Mouse (Mus musculus): Measurements from ENCODE around the gene Stt3b. TPM values are rescaled to one million over a fixed set of nuclear protein-coding genes. Genes with fewer than 3 reads are reported as not detected.
A peak's percentile ranks its signal among the peaks of the same experiment; 100 is the strongest.

Stt3b gene
- polyA plus RNA-seq, 1 experiment from 2014 or later = 83.6 TPM

DNA sequence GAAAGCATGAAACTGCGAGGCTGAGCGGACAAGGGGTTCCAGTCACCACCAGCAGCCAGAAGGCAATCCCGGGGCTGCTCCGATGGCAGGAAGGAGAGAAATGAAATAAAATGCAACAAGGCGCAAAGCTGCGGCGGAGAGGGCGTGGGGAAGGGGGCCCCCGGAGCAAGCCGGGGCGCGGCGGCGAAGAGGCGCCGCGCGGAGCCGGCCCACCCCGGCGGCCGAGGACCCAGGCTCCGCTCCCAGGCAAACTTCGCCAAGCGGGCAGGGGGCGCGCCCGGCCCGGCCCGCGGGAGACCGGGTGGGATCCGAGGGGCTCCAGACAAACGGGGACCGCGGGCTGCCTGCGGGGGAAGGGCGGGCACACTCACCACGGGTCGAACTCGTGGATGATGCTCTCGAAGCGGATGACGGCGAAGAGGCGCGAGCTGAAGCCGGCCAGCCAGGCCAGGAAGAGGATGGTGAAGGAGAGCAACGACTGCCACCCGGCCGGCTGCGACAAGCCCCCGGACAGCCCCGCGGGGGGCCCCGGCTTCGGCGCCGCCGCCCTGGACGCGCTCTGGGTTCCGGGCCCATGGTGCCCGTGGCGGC lies 745 bp downstream of the Stt3b start:
- Histone ChIP-seq H3K9ac (ENCODE audit: low read length) (peak overlapping the region; percentile 99), H3K4me2 (ENCODE audit: low read depth, low read length) (peak overlapping the region; percentile 76), H3K9me3 (replicated peaks; ENCODE audit: control insufficient read depth, low read length) (no peaks in the 10 kb centered on the region), H3K4me3 (replicated peaks; ENCODE audit: low read length) (peak overlapping the region; percentile 99), H3K36me3 (ENCODE audit: control insufficient read depth, insufficient read depth, low read length) (no peaks in the 10 kb centered on the region), H3K4me1 (ENCODE audit: control insufficient read depth, insufficient read depth, low read length) (peaks cover 22% of the 10 kb centered on the region), H3K27me3 (ENCODE audit: control insufficient read depth, insufficient read depth, low read length) (no peaks in the 10 kb centered on the region), H3K27ac (ENCODE audit: low read length) (peak overlapping the region; percentile 98)
- ATAC-seq (ENCODE audit: insufficient read depth, low FRiP score) = no peak
- under 1% methylated on average over 51 of the region's 65 CpGs for WGBS

GRCm38 (mm10) chr9:115308941-115309380 lies 1.3 kb downstream of the Stt3b start:
- ATAC-seq (ENCODE audit: insufficient read depth, low FRiP score) = no peak
- H3K4me2 ChIP-seq (ENCODE audit: low read depth, low read length) = peak overlapping the region; percentile 76
- H3K27ac ChIP-seq (ENCODE audit: low read length) = peak overlapping the region; percentile 98
- under 1% methylated on average over 18 of the region's 18 CpGs for WGBS
- H3K9ac ChIP-seq (ENCODE audit: low read length) = peak overlapping the region; percentile 99
- no peaks in the 10 kb centered on the region for H3K36me3 ChIP-seq (ENCODE audit: control insufficient read depth, insufficient read depth, low read length)
- H3K4me1 ChIP-seq (ENCODE audit: control insufficient read depth, insufficient read depth, low read length) = peaks cover 23% of the 10 kb centered on the region
- H3K9me3 ChIP-seq (replicated peaks; ENCODE audit: control insufficient read depth, low read length) = no peaks in the 10 kb centered on the region
- no peaks in the 10 kb centered on the region for H3K27me3 ChIP-seq (ENCODE audit: control insufficient read depth, insufficient read depth, low read length)
- H3K4me3 ChIP-seq (replicated peaks; ENCODE audit: low read length) = peak overlapping the region; percentile 99

DNA sequence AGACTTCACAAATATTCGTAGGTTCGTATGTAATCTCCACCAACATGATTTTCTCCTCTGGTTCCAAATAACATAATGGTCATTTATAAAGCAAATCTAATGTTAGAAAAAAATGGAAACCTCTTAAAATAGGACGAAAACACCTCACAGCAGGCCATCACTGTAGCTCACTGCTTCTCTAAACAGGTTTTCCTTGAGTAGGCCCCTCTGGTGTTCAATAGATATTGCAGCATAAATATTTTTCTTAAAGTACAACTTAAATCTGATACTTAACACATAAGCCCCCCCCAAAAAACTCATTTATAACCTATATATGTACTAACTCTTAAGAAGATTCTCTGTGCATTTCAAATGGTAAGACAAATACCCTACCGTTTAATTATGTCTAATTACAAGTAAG lies 1.8 kb downstream of the Stt3b start:
- H3K4me2 ChIP-seq (ENCODE audit: low read depth, low read length) = peak overlapping the region; percentile 76
- no peak for ATAC-seq (ENCODE audit: insufficient read depth, low FRiP score)
- H3K27me3 ChIP-seq (ENCODE audit: control insufficient read depth, insufficient read depth, low read length) = no peaks in the 10 kb centered on the region
- 8% methylated on average over 4 of the region's 4 CpGs for WGBS
- H3K9me3 ChIP-seq (replicated peaks; ENCODE audit: control insufficient read depth, low read length) = no peaks in the 10 kb centered on the region
- H3K4me1 ChIP-seq (ENCODE audit: control insufficient read depth, insufficient read depth, low read length) = peaks cover 25% of the 10 kb centered on the region
- H3K9ac ChIP-seq (ENCODE audit: low read length) = peak overlapping the region; percentile 99
- H3K27ac ChIP-seq (ENCODE audit: low read length) = no peak overlapping the region
- no peaks in the 10 kb centered on the region for H3K36me3 ChIP-seq (ENCODE audit: control insufficient read depth, insufficient read depth, low read length)
- peak overlapping the region; percentile 99 for H3K4me3 ChIP-seq (replicated peaks; ENCODE audit: low read length)

- no peak overlapping the region for H3K27ac ChIP-seq (ENCODE audit: low read length)
- no peaks in the 10 kb centered on the region for H3K27me3 ChIP-seq (ENCODE audit: control insufficient read depth, insufficient read depth, low read length)
- peaks cover 28% of the 10 kb centered on the region for H3K4me1 ChIP-seq (ENCODE audit: control insufficient read depth, insufficient read depth, low read length)
- no peaks in the 10 kb centered on the region for H3K9me3 ChIP-seq (replicated peaks; ENCODE audit: control insufficient read depth, low read length)
- no peak for ATAC-seq (ENCODE audit: insufficient read depth, low FRiP score)
- H3K36me3 ChIP-seq (ENCODE audit: control insufficient read depth, insufficient read depth, low read length) = no peaks in the 10 kb centered on the region
- H3K4me2 ChIP-seq (ENCODE audit: low read depth, low read length) = peak overlapping the region; percentile 76
- WGBS = 9% methylated on average over 6 of the region's 6 CpGs
- H3K9ac ChIP-seq (ENCODE audit: low read length) = peak overlapping the region; percentile 6; the same call in 1 of the 2 replicates
- H3K4me3 ChIP-seq (replicated peaks; ENCODE audit: low read length) = peak overlapping the region; percentile 2; the same call in 1 of the 2 replicates
These were observed 4.0 kb downstream of the Stt3b start for GRCm38 (mm10) chr9:115306202-115306601.

DNA sequence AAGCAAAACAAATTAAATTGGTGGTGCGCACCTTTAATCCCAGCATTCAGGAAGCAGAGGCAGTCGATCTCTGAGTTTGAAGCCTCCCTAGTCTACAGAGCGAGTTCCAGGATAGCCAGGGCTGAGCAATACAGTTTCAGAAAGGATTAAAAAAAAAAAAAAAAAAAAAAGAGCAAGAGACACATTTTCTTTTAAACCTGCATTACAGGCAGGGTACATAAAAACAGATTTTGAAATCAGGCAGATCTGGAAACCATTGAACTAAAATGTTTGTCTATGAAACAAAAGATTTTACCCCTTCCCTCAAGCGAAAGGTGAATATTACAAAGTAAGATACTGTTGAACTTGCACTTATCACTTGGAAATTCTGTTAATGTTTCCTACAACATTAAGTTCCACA lies 6.1 kb downstream of the Stt3b start:
- Histone ChIP-seq H3K27me3 (ENCODE audit: control insufficient read depth, insufficient read depth, low read length) (no peaks in the 10 kb centered on the region), H3K27ac (ENCODE audit: low read length) (no peak overlapping the region), H3K4me1 (ENCODE audit: control insufficient read depth, insufficient read depth, low read length) (peaks cover 27% of the 10 kb centered on the region), H3K36me3 (ENCODE audit: control insufficient read depth, insufficient read depth, low read length) (no peaks in the 10 kb centered on the region), H3K4me2 (ENCODE audit: low read depth, low read length) (no peak overlapping the region), H3K4me3 (replicated peaks; ENCODE audit: low read length) (no peak overlapping the region), H3K9me3 (replicated peaks; ENCODE audit: control insufficient read depth, low read length) (no peaks in the 10 kb centered on the region), H3K9ac (ENCODE audit: low read length) (no peak overlapping the region)
- WGBS = 66% methylated on average over 4 of the region's 4 CpGs
- ATAC-seq (ENCODE audit: insufficient read depth, low FRiP score) = no peak

DNA sequence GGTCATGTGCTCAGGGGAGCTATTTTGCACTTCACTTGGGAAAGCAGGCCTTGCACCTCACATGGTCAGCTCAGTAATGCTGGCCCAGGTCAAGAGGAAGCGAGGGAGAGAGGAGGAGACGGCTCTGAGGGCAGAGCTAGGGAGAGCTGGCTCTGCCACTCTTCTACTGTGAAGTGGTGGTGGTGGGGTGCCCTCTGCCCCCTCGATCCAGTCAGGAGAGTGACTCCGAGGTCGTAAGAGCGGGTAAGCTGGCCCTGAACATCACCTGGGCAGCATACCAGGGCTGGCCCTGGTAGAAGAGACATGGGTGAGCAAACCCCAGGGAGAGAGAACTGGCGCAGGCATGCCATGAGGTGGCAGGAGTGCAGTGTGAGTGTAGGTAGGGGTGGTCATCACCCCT lies 8.6 kb downstream of the Stt3b start:
- Histone ChIP-seq H3K27me3 (ENCODE audit: control insufficient read depth, insufficient read depth, low read length) (no peaks in the 10 kb centered on the region), H3K9me3 (replicated peaks; ENCODE audit: control insufficient read depth, low read length) (no peaks in the 10 kb centered on the region), H3K4me2 (ENCODE audit: low read depth, low read length) (no peak overlapping the region), H3K27ac (ENCODE audit: low read length) (no peak overlapping the region), H3K4me1 (ENCODE audit: control insufficient read depth, insufficient read depth, low read length) (peaks cover 21% of the 10 kb centered on the region), H3K4me3 (replicated peaks; ENCODE audit: low read length) (no peak overlapping the region), H3K9ac (ENCODE audit: low read length) (no peak overlapping the region), H3K36me3 (ENCODE audit: control insufficient read depth, insufficient read depth, low read length) (no peaks in the 10 kb centered on the region)
- 85% methylated on average over 7 of the region's 7 CpGs for WGBS
- no peak for ATAC-seq (ENCODE audit: insufficient read depth, low FRiP score)

GRCm38 (mm10) chr9:115301002-115301579 lies 9.1 kb downstream of the Stt3b start:
- Histone ChIP-seq H3K36me3 (ENCODE audit: control insufficient read depth, insufficient read depth, low read length) (no peaks in the 10 kb centered on the region), H3K4me1 (ENCODE audit: control insufficient read depth, insufficient read depth, low read length) (peaks cover 20% of the 10 kb centered on the region), H3K9me3 (replicated peaks; ENCODE audit: control insufficient read depth, low read length) (no peaks in the 10 kb centered on the region), H3K27me3 (ENCODE audit: control insufficient read depth, insufficient read depth, low read length) (no peaks in the 10 kb centered on the region), H3K27ac (ENCODE audit: low read length) (no peak overlapping the region), H3K4me2 (ENCODE audit: low read depth, low read length) (no peak overlapping the region), H3K9ac (ENCODE audit: low read length) (no peak overlapping the region), H3K4me3 (replicated peaks; ENCODE audit: low read length) (no peak overlapping the region)
- no peak for ATAC-seq (ENCODE audit: insufficient read depth, low FRiP score)
- 90% methylated on average over 6 of the region's 6 CpGs for WGBS

DNA sequence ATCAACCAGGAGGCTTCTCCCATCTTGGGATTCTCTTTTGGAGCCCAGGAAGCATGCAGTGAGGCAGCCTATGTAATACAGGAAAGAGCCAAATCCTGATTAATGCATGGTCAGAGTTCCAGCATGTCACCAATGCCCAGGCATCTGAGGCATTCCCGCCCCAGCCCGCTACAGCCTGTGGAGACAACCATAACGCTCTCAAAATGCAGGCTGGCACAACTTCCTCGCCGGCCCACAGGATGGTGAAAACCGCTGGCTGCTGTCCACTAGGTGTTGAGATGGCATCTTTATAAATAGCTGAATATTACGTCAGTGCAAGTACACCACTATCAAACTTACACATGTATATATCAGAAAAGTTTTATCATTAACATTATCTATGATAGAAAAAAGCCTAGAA lies 13.5 kb downstream of the Stt3b start:
- ATAC-seq (ENCODE audit: insufficient read depth, low FRiP score) = no peak

GRCm38 (mm10) chr9:115293920-115294594 lies 16.2 kb downstream of the Stt3b start:
- WGBS = 82% methylated on average over 10 of the region's 10 CpGs
- H3K4me1 ChIP-seq (ENCODE audit: control insufficient read depth, insufficient read depth, low read length) = peaks cover 4% of the 10 kb centered on the region; the same call in 1 of the 2 replicates

More for the DNA sequence above, 13.5 kb downstream of the Stt3b start:
- Histone ChIP-seq H3K4me1 (ENCODE audit: control insufficient read depth, insufficient read depth, low read length) (peaks cover 4% of the 10 kb centered on the region; the same call in 1 of the 2 replicates), H3K27me3 (ENCODE audit: control insufficient read depth, insufficient read depth, low read length) (no peaks in the 10 kb centered on the region), H3K4me3 (replicated peaks; ENCODE audit: low read length) (no peak overlapping the region), H3K4me2 (ENCODE audit: low read depth, low read length) (no peak overlapping the region), H3K36me3 (ENCODE audit: control insufficient read depth, insufficient read depth, low read length) (no peaks in the 10 kb centered on the region), H3K9me3 (replicated peaks; ENCODE audit: control insufficient read depth, low read length) (no peaks in the 10 kb centered on the region), H3K9ac (ENCODE audit: low read length) (no peak overlapping the region), H3K27ac (ENCODE audit: low read length) (no peak overlapping the region)
- 80% methylated on average over 7 of the region's 7 CpGs for WGBS

More at GRCm38 (mm10) chr9:115293920-115294594, 16.2 kb downstream of the Stt3b start:
- Histone ChIP-seq H3K27ac (ENCODE audit: low read length) (no peak overlapping the region), H3K4me2 (ENCODE audit: low read depth, low read length) (no peak overlapping the region), H3K4me3 (replicated peaks; ENCODE audit: low read length) (no peak overlapping the region), H3K9me3 (replicated peaks; ENCODE audit: control insufficient read depth, low read length) (no peaks in the 10 kb centered on the region), H3K27me3 (ENCODE audit: control insufficient read depth, insufficient read depth, low read length) (no peaks in the 10 kb centered on the region), H3K36me3 (ENCODE audit: control insufficient read depth, insufficient read depth, low read length) (no peaks in the 10 kb centered on the region), H3K9ac (ENCODE audit: low read length) (no peak overlapping the region)
- no peak for ATAC-seq (ENCODE audit: insufficient read depth, low FRiP score)
